Mouse (Mus musculus): ENCODE results near the gene Unc80. TPM values are rescaled to one million over a fixed set of nuclear protein-coding genes. Genes with fewer than 3 reads are reported as not detected.
A peak's percentile ranks its signal among the peaks of the same experiment; 100 is the strongest.

The Unc80 gene
- total and polyA plus RNA-seq, 2 experiments from 2014 or later: 8.9 to 25.9 TPM

- Histone ChIP-seq H3K4me3 (ENCODE audit: low read length) (no peak overlapping the region), H3K27ac (0 out of 2 replicates have a peak overlapping the region, but pooled peaks have one; percentile 4), H3K4me2 (ENCODE audit: low read depth, low read length) (no peak overlapping the region), H3K9me3 (ENCODE audit: low read length) (no peaks in the 10 kb centered on the region), H3K4me1 (ENCODE audit: insufficient read depth, low read length) (peaks cover 6% of the 10 kb centered on the region; the same call in 1 of the 2 replicates), H3K9ac (replicated peaks; ENCODE audit: low read length) (no peak overlapping the region), H3K36me3 (ENCODE audit: insufficient read depth, low read length) (no peaks in the 10 kb centered on the region), H3K27me3 (ENCODE audit: insufficient read depth, low read length) (no peaks in the 10 kb centered on the region)
- no peak for TF ChIP-seq CTCF (IDR thresholded peaks at IDR 0.05; ENCODE audit: low read depth)
- DNase-seq (ENCODE audit: low spot score) (peak; percentile 56), ATAC-seq (peak; percentile 69)
- 18% methylated on average over 3 of the region's 3 CpGs for WGBS
Observed at GRCm38 (mm10) chr1:66495310-66496012, 27.3 kb downstream of the Unc80 start.

DNA sequence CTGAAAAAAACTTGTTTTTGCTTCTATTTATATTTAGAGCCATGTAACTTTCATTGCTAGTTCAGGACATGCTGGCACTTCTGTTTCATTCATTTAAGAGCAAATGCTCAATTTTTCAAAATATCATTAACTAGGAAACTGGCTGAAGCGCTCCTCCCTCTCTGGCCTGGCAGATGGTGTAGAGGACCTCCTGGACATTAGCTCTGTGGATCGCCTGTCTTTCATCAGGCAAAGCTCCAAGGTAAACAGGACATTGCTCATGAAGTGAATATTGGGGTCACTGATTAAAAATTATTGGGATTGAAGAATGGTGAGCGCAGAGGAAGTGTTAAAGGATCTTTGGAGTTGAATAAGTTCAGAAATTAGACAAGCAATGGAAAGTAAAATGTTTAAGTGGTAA, 82.6 kb downstream of the Unc80 start:
- no peak overlapping the region for H3K4me2 ChIP-seq (ENCODE audit: low read depth, low read length)
- 78% methylated on average over 3 of the region's 3 CpGs for WGBS
- no peaks in the 10 kb centered on the region for H3K4me1 ChIP-seq (ENCODE audit: insufficient read depth, low read length)
- H3K27me3 ChIP-seq (ENCODE audit: insufficient read depth, low read length): no peaks in the 10 kb centered on the region
- no peaks in the 10 kb centered on the region for H3K9me3 ChIP-seq (ENCODE audit: low read length)
- DNase-seq (ENCODE audit: low spot score) (no peak), ATAC-seq (no peak)
- H3K9ac ChIP-seq (replicated peaks; ENCODE audit: low read length): no peak overlapping the region
- TF ChIP-seq CTCF (IDR thresholded peaks at IDR 0.05; ENCODE audit: low read depth): no peak
- H3K27ac ChIP-seq: no peak overlapping the region
- H3K4me3 ChIP-seq (ENCODE audit: low read length): no peak overlapping the region
- H3K36me3 ChIP-seq (ENCODE audit: insufficient read depth, low read length): peaks cover 20% of the 10 kb centered on the region; the same call in 1 of the 2 replicates

DNA sequence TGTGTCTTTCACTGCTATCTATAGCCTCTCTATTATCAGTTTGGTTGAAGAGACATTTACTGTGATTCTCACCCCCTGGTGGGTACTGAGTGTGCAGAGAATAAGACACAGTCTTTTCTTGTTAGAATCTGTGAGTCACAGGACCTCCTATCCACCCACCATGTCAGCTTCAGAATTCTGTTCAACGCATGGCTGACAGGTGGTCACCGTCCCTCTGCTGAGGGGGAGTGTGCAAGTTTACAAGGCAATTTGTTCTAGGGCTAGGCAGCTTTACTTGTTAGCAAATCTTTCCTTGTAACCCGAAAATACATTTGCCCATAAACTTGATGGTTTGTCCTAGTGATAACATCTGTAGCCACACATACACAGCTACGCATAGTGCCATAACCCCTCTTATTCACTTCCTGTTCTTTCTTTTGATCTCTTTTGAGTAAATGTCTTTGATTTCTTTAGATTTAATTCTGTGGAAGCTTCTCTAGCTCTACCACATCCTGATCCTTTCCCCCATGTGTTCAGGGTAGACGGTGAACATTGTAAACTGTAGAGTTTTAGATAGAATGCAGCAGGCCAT, 84.3 kb downstream of the Unc80 start:
- ATAC-seq: no peak
- no peak overlapping the region for H3K4me3 ChIP-seq (ENCODE audit: low read length)

GRCm38 (mm10) chr1:66561636-66562270, 93.6 kb downstream of the Unc80 start:
- Histone ChIP-seq H3K4me2 (ENCODE audit: low read depth, low read length) (no peak overlapping the region), H3K27me3 (ENCODE audit: insufficient read depth, low read length) (no peaks in the 10 kb centered on the region), H3K4me3 (ENCODE audit: low read length) (no peak overlapping the region), H3K4me1 (ENCODE audit: insufficient read depth, low read length) (no peaks in the 10 kb centered on the region), H3K27ac (no peak overlapping the region), H3K36me3 (ENCODE audit: insufficient read depth, low read length) (no peaks in the 10 kb centered on the region), H3K9ac (replicated peaks; ENCODE audit: low read length) (no peak overlapping the region), H3K9me3 (ENCODE audit: low read length) (no peaks in the 10 kb centered on the region)
- ATAC-seq (no peak), DNase-seq (ENCODE audit: low spot score) (peak; percentile 3)
- WGBS: 75% methylated on average over 1 of the region's 1 CpGs
- TF ChIP-seq CTCF (IDR thresholded peaks at IDR 0.05; ENCODE audit: low read depth): no peak

More for the DNA sequence above, 84.3 kb downstream of the Unc80 start:
- H3K9ac ChIP-seq (replicated peaks; ENCODE audit: low read length): no peak overlapping the region
- WGBS: 63% methylated on average over 5 of the region's 5 CpGs
- H3K4me2 ChIP-seq (ENCODE audit: low read depth, low read length): no peak overlapping the region
- no peaks in the 10 kb centered on the region for H3K4me1 ChIP-seq (ENCODE audit: insufficient read depth, low read length)
- H3K27me3 ChIP-seq (ENCODE audit: insufficient read depth, low read length): no peaks in the 10 kb centered on the region
- TF ChIP-seq CTCF (IDR thresholded peaks at IDR 0.05; ENCODE audit: low read depth): no peak
- H3K36me3 ChIP-seq (ENCODE audit: insufficient read depth, low read length): peaks cover 20% of the 10 kb centered on the region; the same call in 1 of the 2 replicates
- H3K9me3 ChIP-seq (ENCODE audit: low read length): no peaks in the 10 kb centered on the region
- no peak for DNase-seq (ENCODE audit: low spot score)
- H3K27ac ChIP-seq: no peak overlapping the region

- Histone ChIP-seq H3K4me1 (ENCODE audit: insufficient read depth, low read length) (no peaks in the 10 kb centered on the region), H3K9ac (replicated peaks; ENCODE audit: low read length) (no peak overlapping the region), H3K9me3 (ENCODE audit: low read length) (no peaks in the 10 kb centered on the region), H3K36me3 (ENCODE audit: insufficient read depth, low read length) (no peaks in the 10 kb centered on the region), H3K4me2 (ENCODE audit: low read depth, low read length) (no peak overlapping the region), H3K27ac (no peak overlapping the region), H3K27me3 (ENCODE audit: insufficient read depth, low read length) (no peaks in the 10 kb centered on the region), H3K4me3 (ENCODE audit: low read length) (no peak overlapping the region)
- TF ChIP-seq CTCF (IDR thresholded peaks at IDR 0.05; ENCODE audit: low read depth): no peak
- ATAC-seq: no peak
- WGBS: 75% methylated on average over 2 of the region's 2 CpGs
- DNase-seq (ENCODE audit: low spot score): no peak
Observed at GRCm38 (mm10) chr1:66562332-66562731, 94.2 kb downstream of the Unc80 start.

- no peaks in the 10 kb centered on the region for H3K9me3 ChIP-seq (ENCODE audit: low read length)
- H3K4me1 ChIP-seq (ENCODE audit: insufficient read depth, low read length): no peaks in the 10 kb centered on the region
- H3K27me3 ChIP-seq (ENCODE audit: insufficient read depth, low read length): no peaks in the 10 kb centered on the region
- H3K4me2 ChIP-seq (ENCODE audit: low read depth, low read length): no peak overlapping the region
- WGBS: 36% methylated on average over 13 of the region's 13 CpGs
- no peak overlapping the region for H3K4me3 ChIP-seq (ENCODE audit: low read length)
- H3K36me3 ChIP-seq (ENCODE audit: insufficient read depth, low read length): no peaks in the 10 kb centered on the region
- H3K9ac ChIP-seq (replicated peaks; ENCODE audit: low read length): no peak overlapping the region
- DNase-seq (ENCODE audit: low spot score): peak; percentile 44
- no peak for ATAC-seq
- TF ChIP-seq CTCF (IDR thresholded peaks at IDR 0.05; ENCODE audit: low read depth): no peak
- H3K27ac ChIP-seq: no peak overlapping the region
Observed at GRCm38 (mm10) chr1:66569736-66570135, 101.6 kb downstream of the Unc80 start.

All from hindbrain, postnatal 0 days (tissue).